Mouse (Mus musculus) midbrain, postnatal 0 days (tissue): Measurements from ENCODE around the gene Hdac10. TPM values are rescaled to one million over a fixed set of nuclear protein-coding genes. Genes with fewer than 3 reads are reported as not detected.
A peak's percentile ranks its signal among the peaks of the same experiment; 100 is the strongest.

Experiments
- ATAC-seq: fragments of 200-750 bp; cut with Nextera tagmentation; 2 replicates; pipeline ENCODE4 v1.8.0; 2017; ENCODE audit warnings: moderate number of reproducible peaks, mild to moderate bottlenecking, moderate TSS enrichment, moderate library complexity; ENCODE audit not compliant: low FRiP score
- DNase-seq: peaks from one replicate; pipeline ENCODE4 v3.0.0-alpha.2; 2015; ENCODE audit warnings: low spot score
- H3K27ac ChIP-seq: fragments of 300-500 bp; sonication (generic); 2 replicates; pipeline ENCODE4 v1.5.1; 2014; ENCODE audit warnings: low read depth, mild to moderate bottlenecking, low read length, mixed read lengths
- H3K27me3 ChIP-seq: fragments of 300-500 bp; sonication (generic); 2 replicates; pipeline ENCODE4 v1.6.1; 2014; ENCODE audit warnings: low read length, control low read depth, mixed read lengths; ENCODE audit not compliant: insufficient read depth
- H3K36me3 ChIP-seq: fragments of 300-500 bp; sonication (generic); 2 replicates; pipeline ENCODE4 v1.6.1; 2014; ENCODE audit warnings: low read length, control low read depth, mixed read lengths; ENCODE audit not compliant: insufficient read depth
- H3K4me1 ChIP-seq: fragments of 300-500 bp; sonication (generic); 2 replicates; pipeline ENCODE4 v1.6.1; 2014; ENCODE audit warnings: mild to moderate bottlenecking, control low read depth, antibody characterized with exemption, low read length, mixed read lengths; ENCODE audit not compliant: insufficient read depth
- H3K4me2 ChIP-seq: fragments of 300-500 bp; sonication (generic); 2 replicates; pipeline ENCODE4 v1.6.1; 2014; ENCODE audit warnings: low read depth, mild to moderate bottlenecking, low read length, mixed read lengths; ENCODE audit not compliant: poor library complexity, severe bottlenecking
- H3K4me3 ChIP-seq: fragments of 300-500 bp; sonication (generic); 2 replicates; pipeline ENCODE4 v1.5.1; 2014; ENCODE audit warnings: low read depth, mild to moderate bottlenecking, low read length, moderate library complexity
- H3K9ac ChIP-seq: fragments of 300-500 bp; sonication (generic); replicated peaks from 2 replicates; pipeline ENCODE4 v1.6.1; 2014; ENCODE audit warnings: mild to moderate bottlenecking, low read length, moderate library complexity, mixed read lengths; ENCODE audit not compliant: poor library complexity, severe bottlenecking
- H3K9me3 ChIP-seq: fragments of 300-500 bp; sonication (generic); 2 replicates; pipeline ENCODE4 v1.6.1; 2016; ENCODE audit warnings: low read length, control low read depth
- CTCF ChIP-seq: IDR thresholded peaks from 2 replicates; pipeline ENCODE4 v1.5.1; 2016; ENCODE audit warnings: antibody characterized with exemption, mild to moderate bottlenecking
- WGBS: fragments of 180-500 bp; shearing (Covaris S2); extraction: QIAGEN DNeasy Blood & Tissue Kit; methylation state at CpG from one replicate; pipeline ENCODE4 v1.1.7; 2014; 5-methylcytosine and 5-hydroxymethylcytosine counted together
- polyA plus RNA-seq: library from polyadenylated mRNA; unstranded; fragments of >200 nt; fragmentation: Nextera tagmentation; extraction: Ambion mirVana; gene quantifications from 2 replicates; pipeline ENCODE4 v1.2.1, GENCODE M21; 2015
- total RNA-seq: library from RNA; depleted of rRNA; stranded (reverse); fragments of >200 nt; gene quantifications from 2 replicates; pipeline ENCODE4 v1.2.3, GENCODE M21; 2014

The Hdac10 gene
- total and polyA plus RNA-seq, 2 experiments from 2014 or later, result 24.4 to 24.5 TPM

DNA sequence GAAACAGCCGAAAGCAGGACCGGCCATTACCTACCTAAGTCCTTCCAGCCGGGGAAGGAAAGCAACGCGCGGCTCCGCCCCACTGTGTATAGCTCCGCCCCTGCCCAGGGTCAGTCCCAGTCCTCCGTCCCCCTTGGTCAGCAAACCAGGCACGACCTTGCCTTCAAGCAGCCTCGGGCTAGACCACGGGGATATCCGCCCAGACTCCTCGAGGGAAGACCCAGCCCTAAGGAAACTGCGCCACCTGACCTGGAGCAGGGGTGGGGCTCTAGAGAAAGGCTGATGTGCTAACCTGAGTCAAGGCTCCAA lies 45.4 kb upstream of the Hdac10 start:
- Histone ChIP-seq H3K9me3 (no peaks in the 10 kb centered on the region), H3K27me3 (no peaks in the 10 kb centered on the region), H3K27ac (peak overlapping the region; percentile 55), H3K36me3 (0 out of 2 replicates have a peak, but pooled peaks cover 2% of the 10 kb centered on the region), H3K4me2 (peak overlapping the region; percentile 96), H3K9ac (peak overlapping the region; percentile 75), H3K4me3 (peak overlapping the region; percentile 59), H3K4me1 (peaks cover 41% of the 10 kb centered on the region)
- TF ChIP-seq CTCF, result no peak
- DNase-seq (peak; percentile 40), ATAC-seq (peak; percentile 41)
- 2% methylated on average over 15 of the region's 15 CpGs for WGBS

DNA sequence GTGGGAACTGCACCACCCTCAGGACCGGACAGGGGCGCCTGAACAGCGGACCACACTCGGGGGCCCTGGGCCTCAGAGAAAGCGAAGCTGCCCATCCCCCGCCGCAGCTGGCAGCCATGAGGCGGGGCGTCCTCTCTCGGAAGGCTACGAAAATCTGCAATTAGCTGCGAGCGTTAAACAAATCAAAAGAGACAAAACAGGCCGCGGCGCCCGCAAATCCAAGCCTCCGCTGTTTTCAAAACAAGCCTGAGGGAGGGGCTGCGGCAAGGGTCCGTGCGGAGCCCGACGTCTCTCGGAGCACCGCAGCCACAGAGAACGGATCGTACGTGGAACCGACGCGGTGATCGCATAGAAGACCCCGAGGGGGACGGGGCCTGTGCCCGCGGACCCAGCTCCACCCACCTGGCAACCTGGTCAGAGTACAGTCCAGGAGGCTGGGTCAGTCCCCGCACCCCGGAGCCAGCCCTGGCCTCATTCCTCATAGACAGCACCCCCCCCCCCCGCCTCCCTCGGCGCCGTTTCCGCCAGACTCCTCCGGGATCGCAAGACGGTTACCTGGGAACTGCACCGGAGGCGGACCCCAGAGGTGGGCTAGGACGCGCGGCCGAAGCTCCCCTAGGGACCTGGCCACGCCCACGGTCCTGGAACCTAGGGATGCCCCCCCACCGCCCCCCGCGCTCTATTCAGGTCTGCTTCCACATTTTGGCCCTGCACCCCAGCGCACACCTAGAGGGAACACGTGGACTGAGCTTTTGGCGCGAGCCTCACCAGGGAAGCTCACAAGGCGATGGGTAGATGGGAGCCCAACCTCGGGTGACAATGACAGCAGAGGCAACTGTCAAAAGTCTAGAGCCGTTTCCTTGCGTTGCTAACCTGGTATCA lies 44.8 kb upstream of the Hdac10 start:
- H3K27ac ChIP-seq, result peak overlapping the region; percentile 55
- H3K4me1 ChIP-seq, result peaks cover 35% of the 10 kb centered on the region
- H3K4me3 ChIP-seq, result peak overlapping the region; percentile 59
- peak; percentile 18; the same call in 1 of the 2 replicates for TF ChIP-seq CTCF
- H3K36me3 ChIP-seq, result 0 out of 2 replicates have a peak, but pooled peaks cover 4% of the 10 kb centered on the region
- H3K27me3 ChIP-seq, result no peaks in the 10 kb centered on the region
- ATAC-seq (peak; percentile 63), DNase-seq (peak; percentile 67)
- H3K4me2 ChIP-seq, result peak overlapping the region; percentile 96
- under 1% methylated on average over 63 of the region's 65 CpGs for WGBS
- peak overlapping the region; percentile 75 for H3K9ac ChIP-seq
- no peaks in the 10 kb centered on the region for H3K9me3 ChIP-seq

DNA sequence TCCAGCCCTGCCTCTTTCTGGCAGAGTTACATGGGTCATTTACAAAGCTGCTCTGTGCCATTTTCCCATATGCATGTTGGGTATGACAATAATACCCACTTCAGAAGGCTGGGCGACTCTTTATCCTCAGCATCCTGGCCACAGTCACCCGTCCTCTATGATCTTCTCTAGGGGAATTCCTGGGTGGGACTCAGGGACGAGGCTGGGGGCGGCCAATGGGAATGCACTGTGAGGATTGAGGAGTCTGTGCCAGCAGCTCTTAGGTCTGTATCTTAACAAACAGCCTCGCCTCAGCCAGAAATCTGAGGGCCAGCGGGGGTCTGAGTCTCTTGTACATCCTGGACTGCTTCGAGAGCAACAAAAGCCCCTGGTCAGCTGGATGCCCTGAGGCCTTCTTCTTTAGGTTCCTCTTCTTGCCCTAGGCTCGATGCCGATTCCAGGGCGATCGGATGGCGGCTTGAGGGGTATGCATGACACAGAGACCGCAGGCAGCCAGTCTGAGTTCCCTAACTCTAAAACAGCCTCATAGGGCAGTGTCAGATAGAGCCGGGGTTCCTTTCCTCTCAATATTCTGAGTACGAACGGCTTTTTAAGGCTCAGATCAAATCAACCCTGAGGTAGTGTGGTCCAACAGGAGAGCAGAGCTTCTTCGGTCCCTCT lies 43.9 kb upstream of the Hdac10 start:
- H3K9ac ChIP-seq, result peak overlapping the region; percentile 75
- WGBS, result 21% methylated on average over 17 of the region's 17 CpGs
- no peaks in the 10 kb centered on the region for H3K9me3 ChIP-seq
- no peak for TF ChIP-seq CTCF
- peak overlapping the region; percentile 96 for H3K4me2 ChIP-seq
- H3K27me3 ChIP-seq, result no peaks in the 10 kb centered on the region
- peaks cover 27% of the 10 kb centered on the region for H3K4me1 ChIP-seq
- peak overlapping the region; percentile 59 for H3K4me3 ChIP-seq
- peak overlapping the region; percentile 55 for H3K27ac ChIP-seq
- H3K36me3 ChIP-seq, result peaks cover 12% of the 10 kb centered on the region
- no peak for ATAC-seq
- no peak for DNase-seq

DNA sequence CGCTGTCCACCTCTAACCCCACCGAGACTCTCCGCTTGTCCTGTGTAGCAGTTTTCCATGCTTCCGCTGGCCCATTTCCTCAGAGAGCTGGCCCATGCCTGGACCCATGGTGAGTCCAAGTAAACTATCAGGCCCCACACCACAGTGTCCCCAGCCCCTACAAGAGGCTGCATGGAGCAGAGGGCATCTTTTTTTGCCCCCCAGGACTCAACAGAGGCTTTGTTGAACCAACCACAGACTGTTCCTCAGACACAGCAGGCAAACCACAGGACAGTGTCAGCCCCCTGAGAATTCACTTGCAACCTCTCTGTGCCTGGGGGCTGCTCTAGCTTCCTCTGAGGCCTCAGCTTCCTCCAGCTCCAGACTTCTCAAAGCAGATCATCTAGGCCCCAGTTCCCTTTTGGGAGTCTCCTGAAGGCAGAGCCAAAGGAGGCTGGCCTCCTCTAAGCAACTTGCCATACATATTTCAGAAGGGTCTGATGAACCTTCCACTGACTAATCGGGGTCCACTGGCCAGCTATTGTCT lies 43.1 kb upstream of the Hdac10 start:
- H3K4me3 ChIP-seq, result no peak overlapping the region
- DNase-seq, result no peak
- no peaks in the 10 kb centered on the region for H3K27me3 ChIP-seq
- no peak overlapping the region for H3K4me2 ChIP-seq
- H3K9me3 ChIP-seq, result no peaks in the 10 kb centered on the region
- WGBS, result 86% methylated on average over 5 of the region's 5 CpGs
- no peak overlapping the region for H3K27ac ChIP-seq
- ATAC-seq, result no peak
- H3K9ac ChIP-seq, result no peak overlapping the region
- no peak for TF ChIP-seq CTCF
- H3K4me1 ChIP-seq, result peaks cover 19% of the 10 kb centered on the region
- peaks cover 20% of the 10 kb centered on the region for H3K36me3 ChIP-seq

DNA sequence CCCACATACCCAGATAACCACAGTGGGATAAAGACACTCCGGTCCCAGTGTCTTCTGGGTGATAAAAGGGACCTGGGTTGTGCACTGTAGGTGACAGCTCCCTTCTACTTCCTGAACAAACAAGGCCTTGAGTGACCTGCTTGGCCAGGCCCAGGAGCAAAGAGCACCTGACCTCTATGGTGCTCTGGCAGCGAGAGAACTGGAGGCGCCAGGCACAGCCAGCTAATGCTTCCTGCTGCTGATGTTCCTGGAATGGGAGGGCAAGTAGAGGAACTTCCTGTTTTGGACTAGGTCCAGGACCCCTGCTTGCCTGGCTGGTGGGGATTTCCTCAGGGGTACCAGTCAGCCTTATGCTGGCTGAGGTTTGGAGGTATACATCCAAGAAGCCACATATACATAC lies 41.6 kb upstream of the Hdac10 start:
- H3K27me3 ChIP-seq, result no peaks in the 10 kb centered on the region
- H3K36me3 ChIP-seq, result peaks cover 35% of the 10 kb centered on the region
- DNase-seq (no peak), ATAC-seq (no peak)
- H3K9ac ChIP-seq, result no peak overlapping the region
- H3K4me2 ChIP-seq, result no peak overlapping the region
- TF ChIP-seq CTCF, result no peak
- H3K27ac ChIP-seq, result no peak overlapping the region
- H3K4me1 ChIP-seq, result peaks cover 14% of the 10 kb centered on the region
- 61% methylated on average over 3 of the region's 3 CpGs for whole genome bisulfite sequencing
- no peak overlapping the region for H3K4me3 ChIP-seq
- no peaks in the 10 kb centered on the region for H3K9me3 ChIP-seq

DNA sequence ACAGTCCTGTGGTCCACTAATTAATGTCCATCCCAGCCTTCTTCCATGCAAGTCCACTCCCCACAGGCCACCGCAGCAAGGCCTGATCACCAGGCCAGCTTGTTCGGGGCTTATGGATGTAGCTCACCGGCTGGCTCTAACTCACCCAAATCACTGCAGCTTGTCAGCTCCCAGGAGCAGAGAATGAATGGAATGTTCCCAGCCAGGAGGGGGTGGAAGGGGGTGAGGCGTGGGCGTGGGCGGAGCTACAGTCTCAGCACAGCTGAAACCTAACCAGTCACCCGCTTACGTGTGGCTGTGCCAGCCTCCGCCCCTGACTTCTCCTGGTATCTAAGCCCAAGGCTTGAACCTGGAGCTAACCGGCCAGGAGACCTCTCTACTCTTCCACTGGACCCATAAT lies 40.9 kb upstream of the Hdac10 start:
- 14% methylated on average over 10 of the region's 10 CpGs for WGBS
- Histone ChIP-seq H3K9ac (no peak overlapping the region; the same call in 1 of the 2 replicates), H3K9me3 (no peaks in the 10 kb centered on the region), H3K4me1 (peaks cover 14% of the 10 kb centered on the region), H3K27ac (no peak overlapping the region), H3K36me3 (peaks cover 42% of the 10 kb centered on the region), H3K27me3 (no peaks in the 10 kb centered on the region), H3K4me2 (no peak overlapping the region), H3K4me3 (no peak overlapping the region)
- no peak for TF ChIP-seq CTCF
- no peak for ATAC-seq
- peak; percentile 81 for DNase-seq
